In genomic region chr2:25927821-25928220, GRCm38 (mm10) we compare ENCODE assay signal across 20 mouse cellular contexts. TPM values are rescaled to one million over a fixed set of nuclear protein-coding genes. Genes with fewer than 3 reads are reported as not detected.
DNase-seq lines count a peak whose midpoint lies in the region.
"Had no signal": no experiment of that assay in that cellular context is flagged by ENCODE, and none has a peak within 500 bp of the region (broad histone marks: within the 10 kb centered on the region; RNA-seq: fewer than 3 reads in every experiment).

No protein-coding gene starts in this region.

- WGBS in hindbrain, embryonic 10.5 days: 96% methylated on average over 7 of the region's 7 CpGs

- DNase-seq in testis, postnatal 14 days (ENCODE audit: low spot score): peak; percentile 59
- DNase-seq in testis, postnatal 10 days (ENCODE audit: low spot score): no peak
- peak; percentile 26 for DNase-seq in adrenal gland, adult 8-10 months
- peak; percentile 54 for DNase-seq in adrenal gland, postnatal 14 days
- DNase-seq in adrenal gland, postnatal 36 days: peak; percentile 58 to 62
- DNase-seq in gastrocnemius, adult 8-10 months (ENCODE audit: low spot score in 2 of 2): no peak
- no peak for DNase-seq in thymus, adult 18-20 months
- DNase-seq in hindbrain, embryonic 10.5 days (ENCODE audit: low spot score): no peak
- DNase-seq: cerebellum, adult 11 months; cerebellum, adult 18-20 months; cerebellum, adult 8-10 months; cerebellum, adult 9-11 months; cerebellum, postnatal 14 days; cerebellum, postnatal 36 days; embryo, embryonic 11 days had no signal

- H3K27ac ChIP-seq in hindbrain, embryonic 10.5 days: no peak overlapping the region
- H3K27ac ChIP-seq: embryonic facial prominence, embryonic 13.5 days; embryonic facial prominence, embryonic 15.5 days; forebrain, embryonic 10.5 days; forebrain, embryonic 12.5 days had no signal

- no peaks in the 10 kb centered on the region for H3K4me1 ChIP-seq in hindbrain, embryonic 10.5 days (replicated peaks)
- H3K4me1 ChIP-seq: embryonic facial prominence, embryonic 13.5 days; embryonic facial prominence, embryonic 15.5 days; forebrain, embryonic 10.5 days; forebrain, embryonic 12.5 days had no signal

- H3K27me3 ChIP-seq in hindbrain, embryonic 10.5 days (ENCODE audit: insufficient read depth, poor library complexity, severe bottlenecking): no peaks in the 10 kb centered on the region
- H3K27me3 ChIP-seq: embryonic facial prominence, embryonic 13.5 days; embryonic facial prominence, embryonic 15.5 days; forebrain, embryonic 12.5 days had no signal

- no peak overlapping the region for H3K4me3 ChIP-seq in hindbrain, embryonic 10.5 days
- H3K4me3 ChIP-seq: embryonic facial prominence, embryonic 13.5 days; embryonic facial prominence, embryonic 15.5 days; erythroblast, embryonic 14.5 days; forebrain, embryonic 10.5 days; forebrain, embryonic 12.5 days had no signal

- no peaks in the 10 kb centered on the region for H3K9me3 ChIP-seq in hindbrain, embryonic 10.5 days
- H3K9me3 ChIP-seq: embryonic facial prominence, embryonic 13.5 days; embryonic facial prominence, embryonic 15.5 days; forebrain, embryonic 10.5 days; forebrain, embryonic 12.5 days had no signal

- H3K36me3 ChIP-seq in hindbrain, embryonic 10.5 days: peaks cover 96% of the 10 kb centered on the region

RNA-seq across cellular contexts. Expression of gene Camsap1, which starts 55.3 kb away (rescaled TPM):
- total RNA-seq in adrenal gland, adult 8-10 months (2022): 10 to 100 TPM; 36.7 to 45.2 (median 39.8) TPM
- 25.9 and 32.1 TPM in 2 replicates for total RNA-seq in adrenal gland, postnatal 14 days (2021)
- total RNA-seq in adrenal gland, postnatal 36 days (2021): 10 to 100 TPM; 38.3 to 49.3 TPM
- 10 to 100 TPM; 49.2 to 59.3 (median 51.8) TPM for total RNA-seq in gastrocnemius, adult 8-10 months (2022)
- 33.4 and 48.7 TPM in 2 replicates for polyA plus RNA-seq in hindbrain, embryonic 10.5 days (2016; fragmentation: Nextera tagmentation; extraction: Ambion mirVana)

Comparison
In these comparisons a context has a peak if more than half of its experiments do, and no peak if none do; other contexts are left out.
1. DNase-seq: peak in testis, postnatal 14 days (single experiment), adrenal gland, adult 8-10 months (single experiment), adrenal gland, postnatal 14 days (single experiment) and adrenal gland, postnatal 36 days (2 of 2); none in testis, postnatal 10 days (single experiment), gastrocnemius, adult 8-10 months (0 of 2), thymus, adult 18-20 months (0 of 2) and hindbrain, embryonic 10.5 days (single experiment).